Mouse (Mus musculus): ENCODE data around the gene Helq.

Gene Helq

GRCm38 (mm10) chr5:100798165-100798860, at the start of gene Helq, which contains the start of gene Mrps18c:
TSS of gene Helq (minus strand) at chr5:100798598.
TSS of gene Mrps18c (plus strand) at chr5:100798627.
- DNase-seq (ENCODE audit: low spot score), result peak; percentile 93

- no peak for DNase-seq (ENCODE audit: low spot score)
These were observed 48.7 kb upstream of the Helq start for GRCm38 (mm10) chr5:100847143-100847542.

- no peak for DNase-seq (ENCODE audit: low spot score)
These were observed 48.2 kb upstream of the Helq start for GRCm38 (mm10) chr5:100846599-100846920.

- DNase-seq (ENCODE audit: low spot score), result peak; percentile 27
These were observed 47.6 kb upstream of the Helq start for GRCm38 (mm10) chr5:100845848-100846598.

GRCm38 (mm10) chr5:100845485-100845847, 47.1 kb upstream of the Helq start, which contains the start of gene Gpat3:
TSS of gene Gpat3 (plus strand) at chr5:100845713.
- no peak for DNase-seq (ENCODE audit: low spot score)

GRCm38 (mm10) chr5:100844485-100844884, 46.1 kb upstream of the Helq start:
- no peak for DNase-seq (ENCODE audit: low spot score)

GRCm38 (mm10) chr5:100837907-100838306, 39.5 kb upstream of the Helq start:
- DNase-seq (ENCODE audit: low spot score), result no peak

- DNase-seq (ENCODE audit: low spot score), result no peak
These were observed 37.6 kb upstream of the Helq start for GRCm38 (mm10) chr5:100835862-100836538.

GRCm38 (mm10) chr5:100833841-100834240, 35.4 kb upstream of the Helq start:
- no peak for DNase-seq (ENCODE audit: low spot score)

- DNase-seq (ENCODE audit: low spot score), result no peak
These were observed 34.3 kb upstream of the Helq start for GRCm38 (mm10) chr5:100832680-100833079.

- no peak for DNase-seq (ENCODE audit: low spot score)
These were observed 30.3 kb upstream of the Helq start for GRCm38 (mm10) chr5:100828701-100829100.

- DNase-seq (ENCODE audit: low spot score), result no peak
These were observed 28.1 kb upstream of the Helq start for GRCm38 (mm10) chr5:100826531-100826930.

GRCm38 (mm10) chr5:100825975-100826374, 27.6 kb upstream of the Helq start:
- no peak for DNase-seq (ENCODE audit: low spot score)

GRCm38 (mm10) chr5:100822826-100823225, 24.4 kb upstream of the Helq start:
- DNase-seq (ENCODE audit: low spot score), result no peak

GRCm38 (mm10) chr5:100821375-100821774, 23.0 kb upstream of the Helq start:
- DNase-seq (ENCODE audit: low spot score), result no peak

- DNase-seq (ENCODE audit: low spot score), result peak; percentile 86
These were observed 22.2 kb upstream of the Helq start, which contains the start of gene Abraxas1 for GRCm38 (mm10) chr5:100820483-100821184. TSS of gene Abraxas1 (minus strand) at chr5:100820965.

- no peak for DNase-seq (ENCODE audit: low spot score)
These were observed 21.4 kb upstream of the Helq start for GRCm38 (mm10) chr5:100819568-100820480.

GRCm38 (mm10) chr5:100818341-100818740, 19.9 kb upstream of the Helq start:
- DNase-seq (ENCODE audit: low spot score), result no peak

GRCm38 (mm10) chr5:100794084-100794483, 4.3 kb downstream of the Helq start:
- no peak for DNase-seq (ENCODE audit: low spot score)

- DNase-seq (ENCODE audit: low spot score), result no peak
These were observed 6.1 kb downstream of the Helq start for GRCm38 (mm10) chr5:100792261-100792660.

- no peak for DNase-seq (ENCODE audit: low spot score)
These were observed 10.9 kb downstream of the Helq start for GRCm38 (mm10) chr5:100787527-100787926.
